Mouse (Mus musculus): ENCODE results near the gene Dusp1. TPM values are rescaled to one million over a fixed set of nuclear protein-coding genes. Genes with fewer than 3 reads are reported as not detected.

The Dusp1 gene
- polyA plus RNA-seq, 1 experiment from 2014 or later = 13.4 TPM

DNA sequence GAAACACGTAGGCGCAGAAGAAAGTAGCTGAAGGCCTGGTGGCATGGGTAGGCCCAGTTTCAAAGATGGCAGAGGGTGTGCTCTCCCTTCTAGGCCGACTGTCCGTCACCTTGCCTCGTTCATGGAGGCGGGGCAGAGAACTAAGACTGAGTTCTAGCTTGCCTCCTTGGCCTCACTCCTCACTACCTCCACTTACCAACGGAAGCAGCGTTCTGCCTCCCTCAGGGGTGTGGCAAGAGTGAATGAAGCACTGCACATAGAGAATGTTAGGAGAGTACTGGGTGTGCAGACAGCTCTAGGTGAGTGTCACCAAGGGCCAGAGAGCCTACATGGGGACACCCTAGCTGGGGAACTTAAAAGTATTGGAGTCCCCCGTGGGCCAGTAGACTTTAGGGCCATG, 21.1 kb upstream of the Dusp1 start:
- no peak for DNase-seq
- Histone ChIP-seq H3K4me2 (ENCODE audit: low read depth, low read length) (no peak overlapping the region), H3K9me3 (ENCODE audit: low read length) (no peaks in the 10 kb centered on the region), H3K36me3 (replicated peaks; ENCODE audit: insufficient read depth, low read length) (peaks cover 3% of the 10 kb centered on the region; the same call in 1 of the 2 replicates), H3K27ac (ENCODE audit: low read depth) (peak overlapping the region; percentile 78; the same call in 1 of the 2 replicates), H3K4me1 (ENCODE audit: insufficient read depth) (peaks cover 24% of the 10 kb centered on the region), H3K27me3 (ENCODE audit: insufficient read depth, low read length) (no peaks in the 10 kb centered on the region), H3K4me3 (ENCODE audit: low read depth, low read length) (no peak overlapping the region), H3K9ac (replicated peaks) (no peak overlapping the region)
- WGBS (ENCODE audit: insufficient replicate concordance) = 82% methylated on average over 9 of the region's 9 CpGs
- TF ChIP-seq CTCF (IDR thresholded peaks at IDR 0.05; ENCODE audit: low read depth) = no peak
- TF ChIP-seq EP300 (IDR thresholded peaks at IDR 0.05; ENCODE audit: low read depth) = no peak
- no peak for ATAC-seq

DNA sequence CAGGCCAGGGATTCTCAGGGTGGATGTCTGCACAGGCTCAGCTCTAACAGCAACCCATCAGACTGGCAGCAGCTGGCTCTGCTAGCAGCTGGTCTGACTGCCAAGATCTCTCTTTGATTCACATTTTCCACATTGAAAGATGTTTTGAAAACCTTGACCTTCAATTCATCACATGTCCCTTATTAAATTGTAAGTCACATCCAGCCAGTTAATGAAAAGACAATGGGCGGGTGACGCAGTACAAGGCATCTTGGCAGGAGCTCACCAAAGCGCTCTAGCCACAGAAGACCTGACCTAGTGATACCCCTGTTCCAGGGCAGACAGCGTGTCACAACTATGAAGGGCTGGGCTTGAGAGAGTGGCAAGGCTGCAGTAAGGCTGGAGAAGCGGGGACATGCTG, 20.4 kb upstream of the Dusp1 start:
- 85% methylated on average over 5 of the region's 5 CpGs for WGBS (ENCODE audit: insufficient replicate concordance)
- H3K27me3 ChIP-seq (ENCODE audit: insufficient read depth, low read length) = no peaks in the 10 kb centered on the region

DNA sequence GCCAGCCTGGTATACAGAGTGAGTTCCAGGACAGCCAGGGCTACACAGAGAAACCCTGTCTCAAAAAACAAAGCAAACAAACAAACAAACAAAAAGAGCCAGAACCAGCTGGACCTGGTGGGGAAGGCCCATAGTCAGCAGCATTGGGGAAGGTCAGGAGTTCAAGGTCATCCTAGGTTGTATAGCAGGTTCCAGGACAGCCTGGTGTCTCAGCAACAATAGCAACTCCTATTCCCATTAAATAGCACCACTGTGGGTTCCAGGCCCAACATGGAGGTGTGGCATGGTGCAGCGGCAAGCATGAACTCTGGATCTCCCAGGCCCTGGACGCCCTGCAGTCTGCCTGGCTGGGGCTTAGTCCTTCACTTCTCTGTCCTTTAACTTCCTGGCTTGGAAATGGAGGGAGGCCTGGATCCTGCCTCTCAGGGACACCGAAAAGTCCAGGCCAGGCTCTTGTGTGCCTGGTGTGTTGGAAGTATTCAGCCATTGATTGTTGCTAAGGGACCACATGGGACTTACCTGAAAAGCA, 19.0 kb upstream of the Dusp1 start:
- Histone ChIP-seq H3K27me3 (ENCODE audit: insufficient read depth, low read length) (no peaks in the 10 kb centered on the region), H3K9me3 (ENCODE audit: low read length) (no peaks in the 10 kb centered on the region), H3K27ac (ENCODE audit: low read depth) (no peak overlapping the region), H3K36me3 (replicated peaks; ENCODE audit: insufficient read depth, low read length) (0 out of 2 replicates have a peak, but pooled peaks cover 3% of the 10 kb centered on the region), H3K9ac (replicated peaks) (no peak overlapping the region), H3K4me3 (ENCODE audit: low read depth, low read length) (no peak overlapping the region), H3K4me2 (ENCODE audit: low read depth, low read length) (no peak overlapping the region), H3K4me1 (ENCODE audit: insufficient read depth) (peaks cover 30% of the 10 kb centered on the region)
- TF ChIP-seq EP300 (IDR thresholded peaks at IDR 0.05; ENCODE audit: low read depth) (no peak), CTCF (IDR thresholded peaks at IDR 0.05; ENCODE audit: low read depth) (no peak)
- ATAC-seq (no peak), DNase-seq (no peak)
- WGBS (ENCODE audit: insufficient replicate concordance) = 78% methylated on average over 3 of the region's 3 CpGs

More for the DNA sequence above, 20.4 kb upstream of the Dusp1 start:
- Histone ChIP-seq H3K9ac (replicated peaks) (no peak overlapping the region), H3K4me2 (ENCODE audit: low read depth, low read length) (no peak overlapping the region), H3K9me3 (ENCODE audit: low read length) (no peaks in the 10 kb centered on the region), H3K4me1 (ENCODE audit: insufficient read depth) (peaks cover 24% of the 10 kb centered on the region), H3K4me3 (ENCODE audit: low read depth, low read length) (no peak overlapping the region), H3K27ac (ENCODE audit: low read depth) (no peak overlapping the region; the same call in 1 of the 2 replicates), H3K36me3 (replicated peaks; ENCODE audit: insufficient read depth, low read length) (peaks cover 3% of the 10 kb centered on the region; the same call in 1 of the 2 replicates)
- no peak for ATAC-seq
- TF ChIP-seq CTCF (IDR thresholded peaks at IDR 0.05; ENCODE audit: low read depth) = no peak
- no peak for TF ChIP-seq EP300 (IDR thresholded peaks at IDR 0.05; ENCODE audit: low read depth)
- no peak for DNase-seq

DNA sequence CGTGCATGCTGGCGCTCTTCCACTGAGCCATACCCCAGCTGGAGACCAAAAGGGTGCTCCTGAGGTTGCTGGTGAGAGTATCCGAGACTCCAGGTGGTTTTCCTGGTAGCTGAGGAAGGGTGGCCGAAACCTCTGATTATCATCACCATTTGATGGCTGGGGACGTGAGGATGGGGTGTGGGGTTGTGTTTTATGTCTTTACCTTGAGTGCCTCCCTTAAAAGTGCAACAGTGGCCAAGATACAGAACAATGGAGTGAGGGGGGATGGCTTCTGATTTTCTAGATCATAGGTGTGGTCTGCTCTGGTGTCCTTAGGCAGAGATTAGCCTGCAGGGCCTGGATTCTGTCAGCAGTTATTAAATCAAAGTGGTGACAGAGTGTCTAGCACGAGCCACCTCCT, 17.5 kb upstream of the Dusp1 start:
- Histone ChIP-seq H3K9me3 (ENCODE audit: low read length) (no peaks in the 10 kb centered on the region), H3K4me2 (ENCODE audit: low read depth, low read length) (no peak overlapping the region), H3K4me3 (ENCODE audit: low read depth, low read length) (no peak overlapping the region), H3K27me3 (ENCODE audit: insufficient read depth, low read length) (no peaks in the 10 kb centered on the region), H3K36me3 (replicated peaks; ENCODE audit: insufficient read depth, low read length) (0 out of 2 replicates have a peak, but pooled peaks cover 3% of the 10 kb centered on the region), H3K4me1 (ENCODE audit: insufficient read depth) (peaks cover 22% of the 10 kb centered on the region), H3K9ac (replicated peaks) (no peak overlapping the region), H3K27ac (ENCODE audit: low read depth) (no peak overlapping the region)
- ATAC-seq = no peak
- no peak for TF ChIP-seq EP300 (IDR thresholded peaks at IDR 0.05; ENCODE audit: low read depth)
- no peak for TF ChIP-seq CTCF (IDR thresholded peaks at IDR 0.05; ENCODE audit: low read depth)
- WGBS (ENCODE audit: insufficient replicate concordance) = 84% methylated on average over 6 of the region's 6 CpGs
- DNase-seq = no peak

DNA sequence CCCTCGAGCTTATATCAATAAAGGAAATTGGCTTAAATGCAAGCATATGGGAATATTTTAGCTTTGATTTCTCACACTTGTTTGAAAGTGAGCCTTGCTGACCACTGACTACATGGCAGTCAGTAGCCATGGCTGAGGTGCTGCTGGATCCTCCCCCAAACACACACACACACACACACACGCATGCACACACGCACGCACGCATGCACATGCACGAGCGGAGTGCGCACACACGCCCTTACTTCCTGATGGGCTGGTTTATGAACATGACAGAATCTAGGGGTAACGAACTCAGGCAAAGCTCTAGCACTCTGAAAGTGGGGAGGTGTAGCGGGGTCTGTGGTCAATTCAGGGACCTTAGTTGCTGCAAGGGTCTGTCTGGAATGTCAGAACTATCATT, 16.8 kb upstream of the Dusp1 start:
- H3K4me2 ChIP-seq (ENCODE audit: low read depth, low read length) = no peak overlapping the region
- no peak overlapping the region for H3K27ac ChIP-seq (ENCODE audit: low read depth)
- H3K4me1 ChIP-seq (ENCODE audit: insufficient read depth) = peaks cover 17% of the 10 kb centered on the region
- no peaks in the 10 kb centered on the region for H3K27me3 ChIP-seq (ENCODE audit: insufficient read depth, low read length)
- 0 out of 2 replicates have a peak, but pooled peaks cover 3% of the 10 kb centered on the region for H3K36me3 ChIP-seq (replicated peaks; ENCODE audit: insufficient read depth, low read length)
- TF ChIP-seq EP300 (IDR thresholded peaks at IDR 0.05; ENCODE audit: low read depth) (no peak), CTCF (IDR thresholded peaks at IDR 0.05; ENCODE audit: low read depth) (no peak)
- H3K9me3 ChIP-seq (ENCODE audit: low read length) = no peaks in the 10 kb centered on the region
- WGBS (ENCODE audit: insufficient replicate concordance) = 86% methylated on average over 11 of the region's 11 CpGs
- no peak overlapping the region for H3K4me3 ChIP-seq (ENCODE audit: low read depth, low read length)
- DNase-seq (no peak), ATAC-seq (no peak)
- H3K9ac ChIP-seq (replicated peaks) = no peak overlapping the region

DNA sequence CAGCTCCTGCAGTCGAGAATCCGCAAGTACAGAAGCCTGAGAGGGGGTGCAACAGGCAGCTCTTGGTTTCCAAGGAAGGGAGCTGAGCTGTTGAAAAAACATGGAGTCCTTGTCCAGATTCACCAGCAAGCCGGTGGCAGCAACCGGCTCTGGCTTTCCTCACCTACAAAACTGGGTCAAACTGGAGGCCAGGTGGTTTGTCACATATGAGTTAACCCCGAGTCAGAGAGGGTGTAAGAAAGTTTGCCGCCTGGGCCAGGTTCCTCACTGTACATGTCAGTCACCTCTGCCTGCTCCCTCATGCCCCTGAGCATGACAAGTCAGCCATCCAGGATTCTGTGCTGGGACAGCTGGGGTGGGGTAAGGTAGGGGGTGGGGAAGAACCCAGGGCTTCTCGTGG, 16.2 kb upstream of the Dusp1 start:
- WGBS (ENCODE audit: insufficient replicate concordance) = 85% methylated on average over 7 of the region's 7 CpGs
- H3K9ac ChIP-seq (replicated peaks) = no peak overlapping the region
- DNase-seq (no peak), ATAC-seq (no peak)
- H3K27me3 ChIP-seq (ENCODE audit: insufficient read depth, low read length) = no peaks in the 10 kb centered on the region
- peaks cover 11% of the 10 kb centered on the region for H3K4me1 ChIP-seq (ENCODE audit: insufficient read depth)
- no peak overlapping the region for H3K27ac ChIP-seq (ENCODE audit: low read depth)
- no peaks in the 10 kb centered on the region for H3K9me3 ChIP-seq (ENCODE audit: low read length)
- 0 out of 2 replicates have a peak, but pooled peaks cover 3% of the 10 kb centered on the region for H3K36me3 ChIP-seq (replicated peaks; ENCODE audit: insufficient read depth, low read length)
- no peak overlapping the region for H3K4me2 ChIP-seq (ENCODE audit: low read depth, low read length)
- TF ChIP-seq EP300 (IDR thresholded peaks at IDR 0.05; ENCODE audit: low read depth) (no peak), CTCF (IDR thresholded peaks at IDR 0.05; ENCODE audit: low read depth) (no peak)
- no peak overlapping the region for H3K4me3 ChIP-seq (ENCODE audit: low read depth, low read length)
